ENCODE assay signal across 8 mouse cellular contexts in the genomic region with DNA sequence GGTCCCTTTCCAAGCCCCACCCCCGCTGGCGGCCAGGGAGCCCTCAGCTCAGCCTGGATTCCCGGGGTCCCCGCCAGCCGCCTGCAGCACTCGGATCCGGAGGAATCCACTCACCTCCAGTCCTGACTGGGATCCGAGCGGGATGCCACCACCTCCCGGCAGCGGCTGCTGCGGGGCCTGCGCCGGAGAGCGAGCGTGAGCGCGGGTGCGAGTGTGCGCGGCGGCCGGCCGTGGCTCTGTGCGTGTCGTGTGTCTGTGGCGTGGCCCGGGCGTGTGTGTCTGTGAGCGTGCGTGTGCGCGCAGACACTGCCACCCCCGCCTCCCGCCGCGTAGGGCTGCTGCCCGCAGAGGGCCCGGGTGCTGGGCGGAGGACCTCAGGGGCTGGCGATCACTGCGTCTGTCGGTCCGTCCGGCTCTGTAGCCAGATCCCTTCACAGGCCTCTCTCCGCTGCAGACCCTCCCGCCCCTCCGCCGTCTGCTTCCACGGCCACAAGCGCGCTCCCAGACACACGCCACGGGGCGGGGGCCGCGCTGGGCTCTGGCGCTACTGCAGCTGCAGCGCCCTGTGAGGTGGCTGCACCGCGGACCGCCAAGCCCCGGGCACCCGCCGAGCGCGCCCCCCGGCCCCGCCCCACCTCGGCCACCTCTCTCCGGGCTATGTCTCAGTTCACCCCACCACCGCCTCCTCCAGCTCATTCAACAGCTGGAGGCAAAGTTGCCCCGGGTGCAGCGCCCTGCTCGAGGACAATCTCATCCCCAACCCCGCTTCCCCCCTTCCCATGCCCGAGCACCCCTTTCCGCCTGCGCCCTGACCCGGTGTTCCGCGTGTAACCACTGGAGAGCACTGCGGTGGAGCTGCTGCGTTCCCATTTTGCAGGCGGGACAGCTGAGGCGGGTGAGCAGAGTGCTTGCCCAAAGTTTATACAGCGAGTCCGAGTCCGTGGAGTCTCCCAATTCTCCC. TPM values are rescaled to one million over a fixed set of nuclear protein-coding genes. Genes with fewer than 3 reads are reported as not detected.
A peak's percentile ranks its signal among the peaks of the same experiment; 100 is the strongest.
DNase-seq lines count a peak whose midpoint lies in the region; ATAC-seq and TF ChIP-seq lines count a peak whose summit lies in the region.

A gene (minus strand): TSS at position 482 of the 961 bp plus-strand sequence.

- no peak for ATAC-seq in heart, embryonic 11.5 days (replicated peaks; ENCODE audit: insufficient number of reproducible peaks, low FRiP score, low TSS enrichment)
- ATAC-seq in hindbrain, postnatal 0 days: peak; percentile 63
- no peak for ATAC-seq in liver, embryonic 13.5 days (ENCODE audit: low read depth)

- no peaks in the 10 kb centered on the region for H3K9me3 ChIP-seq in heart, embryonic 11.5 days (replicated peaks; ENCODE audit: control insufficient read depth, low read length)
- no peaks in the 10 kb centered on the region for H3K9me3 ChIP-seq in E14TG2a.4 (ENCODE audit: low read length)
- H3K9me3 ChIP-seq in embryonic facial prominence, embryonic 10.5 days: no peaks in the 10 kb centered on the region
- no peaks in the 10 kb centered on the region for H3K9me3 ChIP-seq in hindbrain, postnatal 0 days (ENCODE audit: low read length)
- H3K9me3 ChIP-seq in liver, embryonic 13.5 days (replicated peaks): no peaks in the 10 kb centered on the region

- 1% methylated on average over 84 of the region's 89 CpGs for WGBS in heart, embryonic 11.5 days (ENCODE audit: insufficient replicate concordance)
- WGBS in embryonic facial prominence, embryonic 10.5 days: 2% methylated on average over 89 of the region's 89 CpGs
- 3% methylated on average over 87 of the region's 89 CpGs for WGBS in hindbrain, postnatal 0 days
- WGBS in liver, embryonic 13.5 days (ENCODE audit: insufficient replicate concordance): 3% methylated on average over 88 of the region's 89 CpGs
- WGBS in small intestine, adult 2 months: 4% methylated on average over 88 of the region's 89 CpGs

- no peaks in the 10 kb centered on the region for H3K36me3 ChIP-seq in heart, embryonic 11.5 days (ENCODE audit: control insufficient read depth, insufficient read depth, low read length)
- H3K36me3 ChIP-seq in E14TG2a.4 (ENCODE audit: insufficient read depth, low read length): no peaks in the 10 kb centered on the region
- H3K36me3 ChIP-seq in embryonic facial prominence, embryonic 10.5 days (replicated peaks): no peaks in the 10 kb centered on the region
- H3K36me3 ChIP-seq in hindbrain, postnatal 0 days (ENCODE audit: insufficient read depth, low read length): no peaks in the 10 kb centered on the region
- no peaks in the 10 kb centered on the region for H3K36me3 ChIP-seq in liver, embryonic 13.5 days
- H3K36me3 ChIP-seq in small intestine, adult 2 months (ENCODE audit: control insufficient read depth, insufficient read depth, low read length): no peaks in the 10 kb centered on the region

- TF ChIP-seq POLR2A in small intestine, adult 2 months (IDR thresholded peaks at IDR 0.05; ENCODE audit: low read depth, low read length): no peak

- peaks cover 77% of the 10 kb centered on the region for H3K27me3 ChIP-seq in heart, embryonic 11.5 days (ENCODE audit: control insufficient read depth, insufficient read depth, low read length)
- H3K27me3 ChIP-seq in E14TG2a.4 (ENCODE audit: insufficient read depth, low read length): peaks cover 76% of the 10 kb centered on the region
- H3K27me3 ChIP-seq in embryonic facial prominence, embryonic 10.5 days (replicated peaks; ENCODE audit: low read depth, poor library complexity, severe bottlenecking): peaks cover 85% of the 10 kb centered on the region
- no peaks in the 10 kb centered on the region for H3K27me3 ChIP-seq in hindbrain, postnatal 0 days (ENCODE audit: insufficient read depth, low read length)
- H3K27me3 ChIP-seq in liver, embryonic 13.5 days: peaks cover 96% of the 10 kb centered on the region
- peaks cover 45% of the 10 kb centered on the region for H3K27me3 ChIP-seq in small intestine, adult 2 months (ENCODE audit: control insufficient read depth, insufficient read depth, low read length)

- H3K27ac ChIP-seq in heart, embryonic 11.5 days (ENCODE audit: low read depth, low read length): no peak within 1 kb of the TSS
- H3K27ac ChIP-seq in embryonic facial prominence, embryonic 10.5 days (replicated peaks): 0 out of 2 replicates have a peak within 1 kb of the TSS, but pooled peaks have one; percentile 32
- H3K27ac ChIP-seq in hindbrain, postnatal 0 days: peak within 1 kb of the TSS; percentile 84
- H3K27ac ChIP-seq in liver, embryonic 13.5 days: no peak within 1 kb of the TSS
- H3K27ac ChIP-seq in small intestine, adult 2 months (ENCODE audit: insufficient read depth, low read depth, low read length): no peak within 1 kb of the TSS

- no peak for TF ChIP-seq CTCF in E14TG2a.4 (conservative IDR thresholded peaks at IDR 0.05; ENCODE audit: low read length)
- TF ChIP-seq CTCF in hindbrain, postnatal 0 days (IDR thresholded peaks at IDR 0.05; ENCODE audit: low read depth): peak; percentile 45
- TF ChIP-seq CTCF in small intestine, adult 2 months (IDR thresholded peaks at IDR 0.05; ENCODE audit: extremely low read depth, insufficient read length, insufficient replicate concordance, low read depth, low read length): no peak

- H3K4me1 ChIP-seq in heart, embryonic 11.5 days (ENCODE audit: control insufficient read depth, insufficient read depth, low read length): peaks cover 9% of the 10 kb centered on the region
- peaks cover 26% of the 10 kb centered on the region for H3K4me1 ChIP-seq in E14TG2a.4 (replicated peaks; ENCODE audit: low read depth, low read length)
- H3K4me1 ChIP-seq in embryonic facial prominence, embryonic 10.5 days: peaks cover 24% of the 10 kb centered on the region
- peaks cover 21% of the 10 kb centered on the region for H3K4me1 ChIP-seq in hindbrain, postnatal 0 days (ENCODE audit: insufficient read depth, low read length)
- no peaks in the 10 kb centered on the region for H3K4me1 ChIP-seq in liver, embryonic 13.5 days (replicated peaks)
- H3K4me1 ChIP-seq in small intestine, adult 2 months (ENCODE audit: control insufficient read depth, insufficient read depth, insufficient read length, low read length): no peaks in the 10 kb centered on the region; the same call in 1 of the 2 replicates

- H3K4me2 ChIP-seq in heart, embryonic 11.5 days: peak within 1 kb of the TSS; percentile 83
- H3K4me2 ChIP-seq in hindbrain, postnatal 0 days (ENCODE audit: low read depth, low read length): peak within 1 kb of the TSS; percentile 68
- peak within 1 kb of the TSS; percentile 41 for H3K4me2 ChIP-seq in liver, embryonic 13.5 days

- H3K9ac ChIP-seq in heart, embryonic 11.5 days (ENCODE audit: low read depth, low read length): peak within 1 kb of the TSS; percentile 22; the same call in 1 of the 2 replicates
- peak within 1 kb of the TSS; percentile 69 for H3K9ac ChIP-seq in hindbrain, postnatal 0 days (replicated peaks; ENCODE audit: low read length)
- no peak within 1 kb of the TSS for H3K9ac ChIP-seq in liver, embryonic 13.5 days

- no peak for DNase-seq in heart, adult 11 months
- DNase-seq in embryonic facial prominence, embryonic 10.5 days (ENCODE audit: low spot score): peak; percentile 43
- DNase-seq in hindbrain, postnatal 0 days (ENCODE audit: low spot score): peak; percentile 72
- DNase-seq in liver, embryonic 13.5 days: no peak
- no peak for DNase-seq in cerebellum, adult 11 months

- H3K4me3 ChIP-seq in heart, embryonic 11.5 days (ENCODE audit: low read depth, low read length): peak within 1 kb of the TSS; percentile 47
- H3K4me3 ChIP-seq in E14TG2a.4 (replicated peaks; ENCODE audit: low read length): peak within 1 kb of the TSS; percentile 77
- peak within 1 kb of the TSS; percentile 61 for H3K4me3 ChIP-seq in embryonic facial prominence, embryonic 10.5 days
- H3K4me3 ChIP-seq in hindbrain, postnatal 0 days (ENCODE audit: low read length): peak within 1 kb of the TSS; percentile 57
- peak within 1 kb of the TSS; percentile 21 for H3K4me3 ChIP-seq in liver, embryonic 13.5 days (replicated peaks)
- H3K4me3 ChIP-seq in small intestine, adult 2 months (ENCODE audit: low read depth, low read length): 0 out of 2 replicates have a peak within 1 kb of the TSS, but pooled peaks have one; percentile 8

RNA-seq across cellular contexts. Expression of the gene that starts here (rescaled TPM):
- polyA plus RNA-seq in heart, embryonic 11.5 days (2014; fragmentation: Nextera tagmentation; extraction: Ambion mirVana): not detected in 2 replicates
- polyA plus RNA-seq in embryonic facial prominence, embryonic 10.5 days (2016; fragmentation: Nextera tagmentation; extraction: Ambion mirVana): 0.05 and 0.16 TPM in 2 replicates
- 40.9 and 43.1 TPM in 2 replicates for total RNA-seq in hindbrain, postnatal 0 days (2014; rRNA removed)
- polyA plus RNA-seq in hindbrain, postnatal 0 days (2015; fragmentation: Nextera tagmentation; extraction: Ambion mirVana): 8.4 and 9.1 TPM in 2 replicates
- 0.01 TPM in 1 of 2 replicates, not detected in the other for polyA plus RNA-seq in liver, embryonic 13.5 days (2015; fragmentation: Nextera tagmentation; extraction: Ambion mirVana)
- 0.14 and 0.35 TPM in 2 replicates for polyA plus RNA-seq in small intestine, adult 2 months (2012; rRNA removed)

Comparison
In these comparisons a context has a peak if more than half of its experiments do, and no peak if none do; other contexts are left out.
1. Peak in DNase-seq, H3K4me3 ChIP-seq and H3K27ac ChIP-seq in embryonic facial prominence, embryonic 10.5 days; RNA of the gene not detected or under 1 TPM.
2. H3K4me3 ChIP-seq: peak in every context shown above with its lines; median percentile 77 in E14TG2a.4; 61 in embryonic facial prominence, embryonic 10.5 days; 57 in hindbrain, postnatal 0 days; 47 in heart, embryonic 11.5 days; 21 in liver, embryonic 13.5 days; 8 in small intestine, adult 2 months.